Mouse (Mus musculus) retina, postnatal 1 day (tissue): Measurements from ENCODE around the gene Nhlh2.
A peak's percentile ranks its signal among the peaks of the same experiment; 100 is the strongest.

Experiments used
- DNase-seq: peaks from one replicate; pipeline ENCODE4 v3.0.0-alpha.2; 2012

The Nhlh2 gene

DNA sequence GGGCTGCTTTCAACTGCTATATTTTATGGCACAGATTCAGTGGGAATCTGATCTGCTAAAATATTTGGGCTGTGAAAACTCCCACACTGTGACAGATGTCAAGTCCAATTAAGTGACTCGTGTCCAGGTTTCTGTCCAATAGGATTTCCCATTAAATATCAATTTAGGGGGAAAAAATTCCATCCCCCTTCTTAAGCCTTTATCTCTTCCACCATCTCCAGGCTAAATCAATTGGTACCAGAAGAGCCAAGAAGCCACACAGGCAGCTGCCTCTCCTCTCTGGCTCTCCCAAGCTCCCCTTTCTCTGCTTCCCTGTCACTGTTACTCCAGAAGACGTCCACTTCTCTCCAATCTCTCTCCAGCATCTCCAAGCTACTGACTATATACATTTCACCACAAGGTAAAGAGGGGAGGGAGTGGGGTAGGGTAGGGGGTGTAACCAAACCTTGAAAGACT lies at the start of gene Nhlh2:
Nhlh2 (plus strand) TSS at position 151 of the 456 bp plus-strand sequence.
- peak; percentile 60 for DNase-seq

GRCm38 (mm10) chr3:101961146-101961835 lies 48.6 kb upstream of the Nhlh2 start:
- no peak for DNase-seq

DNA sequence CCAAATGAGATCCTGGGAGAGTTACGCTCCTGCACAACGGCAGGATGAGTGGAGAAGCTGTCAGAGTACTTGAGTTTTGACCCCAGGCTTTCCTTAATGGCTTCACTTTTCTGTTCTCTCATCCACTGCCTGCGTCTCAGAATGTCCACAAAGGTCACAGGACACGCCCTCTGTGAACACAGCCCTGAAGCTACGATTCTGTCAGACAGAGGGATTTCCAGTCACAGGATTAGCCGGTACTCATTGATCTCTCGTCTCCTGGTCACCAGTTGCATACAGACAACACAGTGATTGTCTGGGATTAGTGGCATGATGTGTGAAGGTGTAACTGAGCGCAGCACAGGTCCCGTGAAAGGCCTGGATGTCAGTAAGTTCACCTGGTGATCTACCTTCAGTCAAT lies 46.4 kb upstream of the Nhlh2 start:
- peak; percentile 58 for DNase-seq

DNA sequence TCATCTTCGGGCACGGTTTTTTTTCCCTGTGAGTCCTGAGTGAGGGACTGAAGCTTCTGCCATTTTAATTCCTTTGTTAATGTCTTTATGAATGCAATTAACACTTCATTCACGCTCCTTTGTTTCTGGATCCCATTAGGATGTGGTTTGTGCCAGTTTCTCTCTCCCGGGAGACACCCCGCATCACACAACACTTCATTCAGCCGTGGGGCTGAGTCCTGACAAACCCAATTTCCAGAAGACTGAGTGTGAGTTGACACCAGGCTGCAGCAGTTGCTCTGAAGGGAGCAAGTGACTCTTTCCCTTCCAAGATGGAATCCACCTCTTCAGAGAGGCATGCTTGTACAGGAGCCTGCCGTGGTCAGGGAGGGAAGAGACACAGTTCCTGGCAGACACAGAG lies 45.5 kb upstream of the Nhlh2 start:
- DNase-seq, result peak; percentile 81

DNA sequence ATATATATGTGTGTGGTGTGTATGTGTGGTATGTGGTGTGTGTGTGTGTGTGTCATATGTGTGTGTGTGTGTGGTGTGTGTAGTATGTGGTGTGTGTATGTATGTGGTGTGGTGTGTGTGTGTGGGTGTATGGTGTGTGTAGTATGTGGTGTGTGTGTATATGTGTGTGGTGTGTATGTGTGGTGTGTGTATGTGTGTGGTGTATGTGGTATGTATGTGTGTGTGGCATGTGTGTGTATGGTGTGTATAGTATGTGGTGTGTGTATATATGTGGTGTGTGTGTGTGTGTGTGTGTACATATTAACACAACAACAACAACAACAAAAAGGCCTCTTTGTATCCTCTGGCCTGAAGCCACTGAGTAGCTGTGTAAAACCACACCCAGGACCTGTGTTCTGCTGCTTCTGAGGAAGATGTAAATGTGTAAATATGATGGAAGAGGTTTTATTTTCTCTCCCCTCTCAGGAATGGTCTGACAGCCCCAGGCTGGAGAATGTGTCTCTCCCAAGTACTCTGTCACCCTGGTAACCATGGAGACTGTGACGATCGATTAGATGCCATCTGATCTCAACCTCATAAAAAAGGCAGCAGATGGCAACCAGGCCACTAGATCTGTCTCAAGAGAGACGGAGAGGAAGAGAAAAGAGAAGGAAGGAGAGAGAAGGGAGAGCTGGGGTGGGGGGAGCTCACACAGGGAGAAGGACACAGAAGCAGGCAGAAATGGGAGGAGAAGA lies 42.9 kb upstream of the Nhlh2 start:
- DNase-seq, result peak; percentile 70

DNA sequence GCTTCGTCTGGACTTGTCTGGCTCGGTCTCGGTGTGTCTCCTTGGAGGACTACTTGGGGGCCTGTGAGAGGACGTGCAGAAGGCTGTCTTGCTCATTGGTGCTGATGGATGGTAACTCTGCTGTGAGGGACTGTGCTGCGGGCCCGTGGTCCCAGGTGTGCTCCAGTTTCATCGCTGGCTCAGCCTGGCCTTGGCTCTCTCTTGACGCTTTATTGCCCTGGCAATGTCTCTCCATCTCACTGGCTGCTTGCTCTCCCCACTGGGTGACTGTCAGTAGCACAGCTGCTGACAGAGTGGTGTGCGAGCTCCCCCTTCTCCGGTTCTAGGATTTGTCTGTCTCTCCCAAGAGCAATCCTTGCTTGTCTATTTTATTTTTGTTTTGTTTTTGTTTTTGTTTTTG lies 34.5 kb upstream of the Nhlh2 start:
- no peak for DNase-seq

- DNase-seq, result no peak
Measured at GRCm38 (mm10) chr3:101978299-101978994, 31.4 kb upstream of the Nhlh2 start.

DNA sequence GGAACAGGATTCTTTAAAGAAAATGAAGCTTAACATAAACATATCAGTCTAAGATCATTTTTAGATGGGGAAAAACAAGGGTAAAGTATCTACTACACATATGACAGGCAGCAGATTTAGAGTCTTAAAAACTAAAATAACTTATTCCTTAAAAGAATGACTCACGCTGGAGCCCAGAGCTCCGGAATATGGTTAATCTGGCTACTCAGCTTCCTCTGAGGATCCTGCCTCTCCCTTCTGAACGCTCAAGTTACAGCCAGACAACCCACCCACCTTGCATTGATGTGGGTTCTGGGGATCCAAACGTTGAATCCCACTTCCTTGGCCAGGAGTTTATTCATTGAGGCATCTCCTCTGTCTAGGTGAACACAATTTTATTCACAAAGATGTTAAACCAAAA lies 26.0 kb upstream of the Nhlh2 start:
- no peak for DNase-seq

DNA sequence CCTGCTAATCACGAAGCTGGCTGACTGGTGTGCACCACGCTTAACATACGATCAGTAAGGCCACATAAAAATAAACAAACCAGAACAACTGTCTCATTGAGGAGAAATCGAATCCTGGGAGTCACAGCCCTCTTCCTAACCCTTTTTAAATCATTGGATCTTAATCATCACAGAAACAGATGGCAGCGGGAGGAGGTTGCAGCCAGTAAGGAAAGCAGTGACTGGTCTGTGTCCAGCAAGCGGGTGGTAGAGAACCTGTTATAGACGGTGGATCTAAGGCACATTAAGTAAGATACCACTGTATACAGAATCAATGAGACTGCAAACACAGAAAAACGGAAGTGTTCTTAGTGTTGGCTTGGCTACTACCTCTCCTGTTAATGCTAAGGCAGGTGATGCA lies 24.2 kb upstream of the Nhlh2 start:
- no peak for DNase-seq

DNA sequence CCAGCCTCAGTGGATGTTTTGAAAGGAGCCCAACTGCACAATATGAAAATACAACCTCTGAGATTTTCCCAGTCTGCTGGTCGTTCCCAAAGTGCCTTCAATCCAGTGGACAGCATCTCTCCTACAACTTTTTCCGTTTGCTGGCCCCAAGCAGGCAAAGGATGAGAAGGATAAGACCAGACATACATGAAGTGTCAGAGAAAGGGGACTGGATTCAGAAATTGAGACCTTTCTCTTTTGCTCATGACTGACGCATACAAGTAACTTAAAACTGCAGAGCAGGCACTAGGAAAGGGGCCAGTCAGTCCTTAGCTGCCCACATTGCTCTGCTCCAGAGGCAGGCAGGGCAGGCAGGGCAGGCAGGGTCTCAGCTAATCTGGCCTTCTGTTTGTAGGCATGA lies 19.7 kb upstream of the Nhlh2 start:
- DNase-seq, result no peak

DNA sequence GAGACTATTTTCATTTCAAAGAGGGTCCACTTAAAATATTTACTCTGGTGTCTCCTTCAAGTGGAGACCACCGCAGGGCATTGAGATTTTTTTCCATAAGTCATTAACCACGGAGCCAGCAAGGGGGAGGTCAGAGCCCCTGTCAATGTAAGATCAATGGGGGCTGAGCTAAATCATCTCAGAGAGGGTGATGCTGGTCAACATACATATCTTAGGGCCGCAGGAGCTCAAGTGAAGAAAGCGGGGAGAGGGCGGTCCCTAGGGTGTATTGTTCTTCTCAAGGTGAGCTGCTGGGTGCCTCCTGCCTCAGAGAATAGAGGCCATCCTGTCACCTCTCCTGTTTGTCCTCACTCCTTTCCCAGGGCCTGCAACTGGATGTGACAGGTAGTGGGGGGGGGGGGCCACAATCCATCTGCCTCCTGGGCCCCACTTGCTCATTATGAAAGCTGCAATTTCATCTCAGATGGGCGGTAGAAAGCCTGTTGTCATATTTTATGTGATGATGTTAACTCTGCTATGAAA lies 18.8 kb upstream of the Nhlh2 start:
- no peak for DNase-seq

DNA sequence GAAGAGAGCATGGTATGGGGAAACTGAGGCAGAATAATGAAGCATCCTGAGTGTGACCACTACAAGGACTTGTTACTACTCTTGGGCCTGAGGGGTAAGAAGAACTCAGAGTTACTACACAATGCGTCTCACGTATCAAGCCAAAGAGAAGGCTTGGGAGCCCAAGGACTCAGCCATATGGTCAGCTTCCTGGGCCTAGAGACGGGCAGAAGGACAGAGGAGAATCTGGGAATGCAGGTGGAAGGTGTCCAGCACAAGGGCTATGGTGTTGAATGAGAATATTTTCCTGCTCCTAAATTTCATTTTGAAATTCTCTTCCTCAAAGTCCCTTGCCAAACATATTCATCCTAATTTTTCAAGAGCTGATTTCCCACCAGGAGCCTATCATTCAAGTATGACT lies 12.0 kb upstream of the Nhlh2 start:
- DNase-seq, result no peak

GRCm38 (mm10) chr3:102010681-102011317 lies 923 bp downstream of the Nhlh2 start:
- DNase-seq, result peak; percentile 43

DNA sequence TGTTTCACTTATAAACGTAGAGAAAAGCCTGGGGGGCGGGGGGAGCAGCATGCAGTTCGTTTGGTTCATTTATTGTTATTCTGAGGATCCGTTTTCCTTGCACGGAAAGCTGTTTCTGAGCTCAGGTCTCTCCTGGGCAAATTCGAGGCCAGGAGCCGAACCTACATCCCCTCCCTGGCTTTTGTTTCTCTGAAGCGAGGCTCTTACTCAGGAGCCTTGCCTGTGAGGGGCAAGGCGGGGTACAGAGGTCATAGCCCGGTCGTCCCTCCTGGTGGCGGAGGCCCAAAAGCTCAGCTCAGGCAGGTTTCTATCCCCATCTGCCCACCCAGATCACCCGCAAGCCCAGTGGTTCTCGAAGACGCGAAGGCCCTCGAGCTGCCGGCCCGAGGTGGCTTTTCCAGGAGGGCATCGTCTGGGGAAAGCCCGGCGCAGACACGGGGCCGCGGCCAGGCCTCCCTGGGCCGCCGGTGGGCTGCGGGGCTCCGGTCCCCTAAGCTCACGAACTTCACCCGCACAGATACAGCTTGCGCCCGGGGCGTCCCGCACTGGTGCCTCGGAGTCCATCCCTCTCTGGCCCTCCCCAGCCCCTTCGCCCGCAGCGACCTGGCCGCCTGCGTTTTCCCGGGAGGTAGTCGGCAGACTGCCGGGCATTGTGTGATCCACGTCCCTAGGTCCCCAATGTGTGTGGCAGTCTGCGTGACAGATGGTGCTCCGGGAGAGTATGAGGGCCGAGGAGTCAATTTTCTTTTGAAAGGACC lies 1.6 kb downstream of the Nhlh2 start:
- peak; percentile 68 for DNase-seq

- peak; percentile 67 for DNase-seq
Measured at GRCm38 (mm10) chr3:102012076-102012610, 2.3 kb downstream of the Nhlh2 start.

GRCm38 (mm10) chr3:102012611-102013211 lies 2.8 kb downstream of the Nhlh2 start:
- DNase-seq, result peak; percentile 65

DNA sequence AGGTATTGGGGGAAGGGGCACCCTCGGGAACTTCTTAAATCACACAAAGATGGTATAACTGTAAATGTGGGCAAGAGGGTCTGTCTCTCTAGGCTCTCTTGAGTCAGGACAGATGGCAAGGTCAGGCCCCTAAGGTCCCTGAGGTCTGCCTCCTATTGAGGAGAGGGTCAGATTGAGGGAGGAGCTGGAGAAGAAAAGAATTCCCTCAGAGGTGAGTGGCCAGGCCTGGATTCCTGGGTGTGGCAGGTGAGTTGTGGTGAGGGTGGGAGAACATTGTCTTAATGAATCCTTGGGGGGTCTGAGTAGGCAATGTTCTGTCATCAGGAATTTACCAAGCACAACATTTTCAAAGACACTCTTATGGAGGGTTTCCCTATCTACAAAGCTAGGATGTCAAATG lies 10.7 kb downstream of the Nhlh2 start:
- DNase-seq, result no peak

DNA sequence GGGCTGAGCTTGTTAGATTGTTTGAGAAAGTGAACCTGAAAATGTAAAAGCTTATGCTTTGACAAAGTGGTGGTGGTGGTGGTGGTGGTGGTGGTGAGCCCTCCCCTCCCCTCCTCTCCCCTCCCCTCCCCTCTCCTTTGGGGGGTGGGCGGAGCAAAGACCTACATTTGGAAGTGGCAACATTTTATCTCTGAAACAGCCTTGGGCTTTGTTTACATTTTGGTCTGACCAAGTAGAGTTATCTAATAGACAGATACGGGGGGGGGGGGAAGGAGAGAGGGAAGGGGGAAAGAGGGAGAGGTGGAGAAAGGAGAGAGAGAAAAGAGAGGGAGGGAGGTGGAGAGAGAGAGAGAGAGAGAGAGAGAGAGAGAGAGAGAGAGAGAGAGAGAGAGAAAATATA lies 12.8 kb downstream of the Nhlh2 start:
- peak; percentile 58 for DNase-seq

DNA sequence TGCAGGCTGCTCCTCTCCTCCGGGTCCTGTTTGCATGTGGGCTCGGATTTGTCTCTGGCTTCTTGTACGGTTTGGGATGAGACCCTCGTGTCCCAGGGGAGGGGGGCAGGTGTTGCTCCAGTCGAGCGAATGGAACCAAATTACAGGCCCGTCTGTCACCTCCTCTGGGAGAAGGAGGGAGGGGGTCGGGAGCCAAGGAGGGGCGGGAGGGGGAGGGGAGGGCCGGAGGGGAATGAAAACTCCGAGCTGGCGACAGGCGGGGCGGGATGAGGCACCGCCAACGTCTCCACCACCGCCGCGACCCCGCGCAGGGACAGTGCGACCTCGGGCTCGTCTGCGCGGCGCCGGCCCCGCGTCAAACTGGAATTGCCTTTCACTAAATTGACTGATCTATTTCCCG lies 13.5 kb downstream of the Nhlh2 start:
- peak; percentile 85 for DNase-seq

DNA sequence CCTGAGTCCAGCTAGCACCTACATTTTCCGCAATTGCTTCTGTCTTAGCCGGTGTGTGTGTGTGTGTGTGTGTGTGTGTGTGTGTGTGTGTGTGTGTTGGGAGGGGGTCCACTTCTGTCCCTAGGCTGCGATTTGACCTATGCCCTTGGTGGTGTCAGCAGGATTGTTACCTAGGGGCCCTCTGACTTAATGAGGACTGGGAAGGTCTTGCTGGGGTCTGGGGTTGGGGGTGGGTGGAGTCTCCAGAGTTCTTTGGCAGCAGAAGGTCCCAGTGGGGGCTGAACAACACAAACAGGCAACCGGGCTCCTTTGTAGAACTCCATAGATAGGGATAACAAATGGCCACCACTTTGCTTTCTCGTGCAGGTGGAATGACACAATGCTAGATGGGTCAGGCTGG lies 14.0 kb downstream of the Nhlh2 start:
- peak; percentile 39 for DNase-seq

DNA sequence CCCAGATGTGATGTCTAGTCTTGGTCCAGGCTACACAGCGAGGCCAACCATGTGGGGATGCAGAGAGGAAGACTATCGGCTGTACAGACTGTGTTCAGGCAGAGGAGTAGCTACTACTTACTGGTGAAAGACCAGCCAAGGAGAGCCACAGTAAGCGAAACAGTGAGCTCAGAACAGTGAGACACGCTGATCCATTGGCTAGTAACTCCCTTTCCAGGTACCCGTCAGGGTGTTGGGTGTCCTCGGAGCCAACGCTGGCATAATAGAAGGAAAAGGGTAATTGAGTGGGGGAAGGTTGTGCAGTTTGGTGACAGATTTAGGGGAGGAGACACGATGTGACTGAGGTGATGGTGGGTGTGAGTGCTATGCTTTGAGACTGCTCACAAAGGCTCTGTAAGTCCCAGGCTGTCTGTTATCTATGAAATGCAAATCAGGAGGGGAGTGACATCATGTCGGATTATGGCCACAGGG lies 15.1 kb downstream of the Nhlh2 start:
- peak; percentile 74 for DNase-seq
